Mouse (Mus musculus) limb, embryonic 14.5 days (tissue): ENCODE results near the gene Tcaf3. TPM values are rescaled to one million over a fixed set of nuclear protein-coding genes. Genes with fewer than 3 reads are reported as not detected.
A peak's percentile ranks its signal among the peaks of the same experiment; 100 is the strongest.

Experiments used
- ATAC-seq: fragments of 200-750 bp; cut with Nextera tagmentation; 2 replicates; pipeline ENCODE4 v1.8.0; 2017; ENCODE audit warnings: low read depth, moderate number of reproducible peaks, moderate TSS enrichment; ENCODE audit not compliant: low FRiP score
- DNase-seq: peaks from one replicate; pipeline ENCODE4 v3.0.0-alpha.2; 2015; ENCODE audit warnings: low spot score
- H3K27ac ChIP-seq: fragments of 300-500 bp; sonication (generic); replicated peaks from 2 replicates; pipeline ENCODE4 v1.5.1; 2014; ENCODE audit warnings: low read depth, mild to moderate bottlenecking, low read length, moderate library complexity, mixed read lengths
- H3K27me3 ChIP-seq: fragments of 300-500 bp; sonication (generic); 2 replicates; pipeline ENCODE4 v1.6.1; 2014; ENCODE audit warnings: low read length, mixed read lengths; ENCODE audit not compliant: control insufficient read depth, insufficient read depth
- H3K36me3 ChIP-seq: fragments of 300-500 bp; sonication (generic); 2 replicates; pipeline ENCODE4 v1.6.1; 2014; ENCODE audit warnings: mild to moderate bottlenecking, low read length, moderate library complexity, mixed read lengths; ENCODE audit not compliant: control insufficient read depth, insufficient read depth
- H3K4me1 ChIP-seq: fragments of 300-500 bp; sonication (generic); 2 replicates; pipeline ENCODE4 v1.6.1; 2014; ENCODE audit warnings: antibody characterized with exemption, low read length, mixed read lengths; ENCODE audit not compliant: control insufficient read depth, insufficient read depth
- H3K4me2 ChIP-seq: fragments of 300-500 bp; sonication (generic); replicated peaks from 2 replicates; pipeline ENCODE4 v1.6.1; 2014; ENCODE audit warnings: low read depth, mild to moderate bottlenecking, low read length, moderate library complexity; ENCODE audit not compliant: severe bottlenecking
- H3K4me3 ChIP-seq: fragments of 300-500 bp; sonication (generic); replicated peaks from 2 replicates; pipeline ENCODE4 v1.5.1; 2014; ENCODE audit warnings: low read length
- H3K9ac ChIP-seq: fragments of 300-500 bp; sonication (generic); 2 replicates; pipeline ENCODE4 v1.6.1; 2014; ENCODE audit warnings: mild to moderate bottlenecking, low read depth, low read length, moderate library complexity; ENCODE audit not compliant: severe bottlenecking
- H3K9me3 ChIP-seq: fragments of 300-500 bp; sonication (generic); 2 replicates; pipeline ENCODE4 v1.6.1; 2016; ENCODE audit warnings: low read length; ENCODE audit not compliant: control insufficient read depth
- POLR2A ChIP-seq: fragments of 200-500 bp; IDR thresholded peaks from 2 replicates; pipeline ENCODE4 v1.8.0; 2012; ENCODE audit warnings: inconsistent platforms, mild to moderate bottlenecking, moderate library complexity, borderline replicate concordance; ENCODE audit not compliant: insufficient read depth, insufficient read length; ENCODE audit errors: extremely low read depth
- whole genome bisulfite sequencing: fragments of 180-500 bp; shearing (Covaris S2); extraction: QIAGEN DNeasy Blood & Tissue Kit; methylation state at CpG from one replicate; pipeline ENCODE4 v1.1.7; 2014; 5-methylcytosine and 5-hydroxymethylcytosine counted together
- polyA plus RNA-seq, 2 experiments: library from polyadenylated mRNA; depleted of rRNA in 1 of 2; stranded (reverse) in 1 of 2; unstranded in 1 of 2; fragments of >200 nt; fragmentation: Nextera tagmentation in 1 of 2; extraction: Ambion mirVana in 1 of 2; gene quantifications; 2 replicates each; pipeline versions ENCODE4 v1.2.1 to v1.2.3; 2012 to 2014

The Tcaf3 gene
- polyA plus RNA-seq, 2 experiments: not detected

- Histone ChIP-seq H3K4me1 (no peaks in the 10 kb centered on the region), H3K27ac (no peak overlapping the region), H3K9ac (no peak overlapping the region), H3K36me3 (no peaks in the 10 kb centered on the region), H3K9me3 (no peaks in the 10 kb centered on the region), H3K4me2 (no peak overlapping the region), H3K4me3 (no peak overlapping the region), H3K27me3 (no peaks in the 10 kb centered on the region)
- no peak for TF ChIP-seq POLR2A
- ATAC-seq (no peak), DNase-seq (peak; percentile 2)
Observed at GRCm38 (mm10) chr6:42612218-42612617, 14.7 kb upstream of the Tcaf3 start.

GRCm38 (mm10) chr6:42610954-42611522 lies 13.5 kb upstream of the Tcaf3 start:
- H3K27me3 ChIP-seq: no peaks in the 10 kb centered on the region
- DNase-seq (no peak), ATAC-seq (no peak)
- no peak for TF ChIP-seq POLR2A
- H3K4me3 ChIP-seq: no peak overlapping the region
- no peak overlapping the region for H3K27ac ChIP-seq
- H3K9me3 ChIP-seq: no peaks in the 10 kb centered on the region
- 59% methylated on average over 4 of the region's 4 CpGs for WGBS
- H3K9ac ChIP-seq: no peak overlapping the region
- H3K36me3 ChIP-seq: no peaks in the 10 kb centered on the region
- H3K4me2 ChIP-seq: no peak overlapping the region
- H3K4me1 ChIP-seq: no peaks in the 10 kb centered on the region

GRCm38 (mm10) chr6:42593138-42593882 lies 4.2 kb downstream of the Tcaf3 start:
- H3K27ac ChIP-seq: no peak overlapping the region
- WGBS: 77% methylated on average over 17 of the region's 17 CpGs

GRCm38 (mm10) chr6:42586569-42586968 lies 10.9 kb downstream of the Tcaf3 start:
- H3K9me3 ChIP-seq: no peaks in the 10 kb centered on the region
- no peak overlapping the region for H3K9ac ChIP-seq
- no peaks in the 10 kb centered on the region for H3K27me3 ChIP-seq
- no peak overlapping the region for H3K4me3 ChIP-seq
- no peak for TF ChIP-seq POLR2A
- no peak for ATAC-seq
- no peak overlapping the region for H3K27ac ChIP-seq
- no peaks in the 10 kb centered on the region for H3K4me1 ChIP-seq
- H3K36me3 ChIP-seq: no peaks in the 10 kb centered on the region
- H3K4me2 ChIP-seq: no peak overlapping the region
- no peak for DNase-seq
- WGBS: 85% methylated on average over 5 of the region's 5 CpGs

More at GRCm38 (mm10) chr6:42593138-42593882, 4.2 kb downstream of the Tcaf3 start:
- ATAC-seq: no peak
- Histone ChIP-seq H3K4me1 (no peaks in the 10 kb centered on the region), H3K4me2 (no peak overlapping the region), H3K27me3 (no peaks in the 10 kb centered on the region), H3K9ac (no peak overlapping the region), H3K4me3 (no peak overlapping the region), H3K36me3 (no peaks in the 10 kb centered on the region), H3K9me3 (no peaks in the 10 kb centered on the region)
- no peak for TF ChIP-seq POLR2A
- no peak for DNase-seq

GRCm38 (mm10) chr6:42583488-42583872 lies 14.0 kb downstream of the Tcaf3 start:
- DNase-seq (peak; percentile 62), ATAC-seq (peak; percentile 70; the same call in 1 of the 2 replicates)
- H3K36me3 ChIP-seq: no peaks in the 10 kb centered on the region
- no peaks in the 10 kb centered on the region for H3K9me3 ChIP-seq
- TF ChIP-seq POLR2A: no peak
- WGBS: 1% methylated on average over 7 of the region's 7 CpGs
- no peak overlapping the region for H3K9ac ChIP-seq
- H3K27me3 ChIP-seq: no peaks in the 10 kb centered on the region
- H3K4me1 ChIP-seq: no peaks in the 10 kb centered on the region
- no peak overlapping the region for H3K4me3 ChIP-seq
- no peak overlapping the region; the same call in 1 of the 2 replicates for H3K4me2 ChIP-seq
- no peak overlapping the region for H3K27ac ChIP-seq
